ENCODE assay signal across 15 mouse cellular contexts in genomic region chr3:16921330-16921729, GRCm38 (mm10).
DNase-seq lines count a peak whose midpoint lies in the region; ATAC-seq and TF ChIP-seq lines count a peak whose summit lies in the region.
"Had no signal": no experiment of that assay in that cellular context is flagged by ENCODE, and none has a peak within 500 bp of the region (broad histone marks: within the 10 kb centered on the region; RNA-seq: fewer than 3 reads in every experiment).

No protein-coding gene starts in this region.

- DNase-seq in frontal cortex, postnatal 36 days (ENCODE audit: low spot score in 2 of 2): peak; percentile 11 to 23
- no peak for DNase-seq in frontal cortex, postnatal 14 days (ENCODE audit: low spot score in 2 of 2)
- peak; percentile 82 for DNase-seq in brain, embryonic 14.5 days (ENCODE audit: low read depth)
- no peak for DNase-seq in liver, embryonic 11.5 days (ENCODE audit: low spot score)
- DNase-seq in thymus, adult 18-20 months: no peak
- no peak for DNase-seq in urinary bladder, postnatal 14 days (ENCODE audit: low spot score)
- DNase-seq: heart, postnatal 4 days; kidney, adult 8-10 months; lung, adult 18-20 months; lung, postnatal 4 days; thymus, postnatal 36 days had no signal

- 9% methylated on average over 6 of the region's 6 CpGs for WGBS in forebrain, embryonic 16.5 days
- WGBS in neural tube, embryonic 13.5 days: 20% methylated on average over 6 of the region's 6 CpGs
- WGBS in liver, embryonic 11.5 days: 80% methylated on average over 6 of the region's 6 CpGs

- H3K4me1 ChIP-seq in forebrain, embryonic 16.5 days (replicated peaks; ENCODE audit: control insufficient read depth, insufficient read depth, low read length): peaks cover 7% of the 10 kb centered on the region
- H3K4me1 ChIP-seq in neural tube, embryonic 13.5 days (replicated peaks): peaks cover 21% of the 10 kb centered on the region
- no peaks in the 10 kb centered on the region for H3K4me1 ChIP-seq in liver, embryonic 11.5 days (replicated peaks; ENCODE audit: control insufficient read depth, insufficient read depth, low read length)

- peak overlapping the region; percentile 6; the same call in 1 of the 2 replicates for H3K4me3 ChIP-seq in forebrain, embryonic 16.5 days (replicated peaks; ENCODE audit: low read length)
- H3K4me3 ChIP-seq in neural tube, embryonic 13.5 days: no peak overlapping the region
- no peak overlapping the region for H3K4me3 ChIP-seq in liver, embryonic 11.5 days (ENCODE audit: low read depth, low read length)

- no peak for TF ChIP-seq CTCF in brain, embryonic 14.5 days (IDR thresholded peaks at IDR 0.05; ENCODE audit: borderline replicate concordance, extremely low read depth, insufficient read depth, insufficient read length)

- H3K9me3 ChIP-seq in forebrain, embryonic 16.5 days (ENCODE audit: control insufficient read depth, low read length): no peaks in the 10 kb centered on the region
- H3K9me3 ChIP-seq in neural tube, embryonic 13.5 days: no peaks in the 10 kb centered on the region
- H3K9me3 ChIP-seq in liver, embryonic 11.5 days (ENCODE audit: control insufficient read depth, low read length): no peaks in the 10 kb centered on the region

- 0 out of 2 replicates have a peak overlapping the region, but pooled peaks have one; percentile 4 for H3K9ac ChIP-seq in forebrain, embryonic 16.5 days (replicated peaks; ENCODE audit: low read depth, low read length)
- H3K9ac ChIP-seq in neural tube, embryonic 13.5 days: peak overlapping the region; percentile 18; the same call in 1 of the 2 replicates
- H3K9ac ChIP-seq in liver, embryonic 11.5 days (ENCODE audit: low read depth, low read length): no peak overlapping the region

- no peak for TF ChIP-seq POLR2A in brain, embryonic 14.5 days (IDR thresholded peaks at IDR 0.05; ENCODE audit: borderline replicate concordance, extremely low read depth, insufficient read depth, insufficient read length, poor library complexity, severe bottlenecking)

- no peaks in the 10 kb centered on the region for H3K27me3 ChIP-seq in forebrain, embryonic 16.5 days (replicated peaks; ENCODE audit: control insufficient read depth, insufficient read depth, low read length)
- no peaks in the 10 kb centered on the region for H3K27me3 ChIP-seq in neural tube, embryonic 13.5 days
- H3K27me3 ChIP-seq in liver, embryonic 11.5 days (replicated peaks; ENCODE audit: control insufficient read depth, insufficient read depth, low read length): no peaks in the 10 kb centered on the region

- H3K27ac ChIP-seq in forebrain, embryonic 16.5 days (ENCODE audit: low read length): peak overlapping the region; percentile 51
- peak overlapping the region; percentile 86 for H3K27ac ChIP-seq in neural tube, embryonic 13.5 days (replicated peaks)
- H3K27ac ChIP-seq in liver, embryonic 11.5 days (ENCODE audit: low read depth, low read length): no peak overlapping the region
- H3K27ac ChIP-seq: stomach, postnatal 0 days had no signal

- peak; percentile 66 for ATAC-seq in forebrain, embryonic 16.5 days
- 0 out of 2 replicates have a peak, but pooled peaks have one; percentile 19 for ATAC-seq in neural tube, embryonic 13.5 days (ENCODE audit: low read depth)
- ATAC-seq in liver, embryonic 11.5 days (replicated peaks; ENCODE audit: low FRiP score): no peak

- H3K4me2 ChIP-seq in forebrain, embryonic 16.5 days (ENCODE audit: low read length): peak overlapping the region; percentile 43
- H3K4me2 ChIP-seq in neural tube, embryonic 13.5 days: peak overlapping the region; percentile 39
- no peak overlapping the region for H3K4me2 ChIP-seq in liver, embryonic 11.5 days
- H3K4me2 ChIP-seq: heart, embryonic 11.5 days had no signal

- no peaks in the 10 kb centered on the region for H3K36me3 ChIP-seq in forebrain, embryonic 16.5 days (ENCODE audit: control insufficient read depth, insufficient read depth)
- H3K36me3 ChIP-seq in neural tube, embryonic 13.5 days: no peaks in the 10 kb centered on the region
- no peaks in the 10 kb centered on the region for H3K36me3 ChIP-seq in liver, embryonic 11.5 days (ENCODE audit: control insufficient read depth, insufficient read depth, low read length)

Comparison
In these comparisons a context has a peak if more than half of its experiments do, and no peak if none do; other contexts are left out.
1. DNase-seq: peak in frontal cortex, postnatal 36 days (2 of 2) and brain, embryonic 14.5 days (single experiment); none in frontal cortex, postnatal 14 days (0 of 2), liver, embryonic 11.5 days (single experiment), thymus, adult 18-20 months (0 of 2) and urinary bladder, postnatal 14 days (single experiment).